Comparison of ENCODE assay signal across 8 mouse cellular contexts in the genomic region with DNA sequence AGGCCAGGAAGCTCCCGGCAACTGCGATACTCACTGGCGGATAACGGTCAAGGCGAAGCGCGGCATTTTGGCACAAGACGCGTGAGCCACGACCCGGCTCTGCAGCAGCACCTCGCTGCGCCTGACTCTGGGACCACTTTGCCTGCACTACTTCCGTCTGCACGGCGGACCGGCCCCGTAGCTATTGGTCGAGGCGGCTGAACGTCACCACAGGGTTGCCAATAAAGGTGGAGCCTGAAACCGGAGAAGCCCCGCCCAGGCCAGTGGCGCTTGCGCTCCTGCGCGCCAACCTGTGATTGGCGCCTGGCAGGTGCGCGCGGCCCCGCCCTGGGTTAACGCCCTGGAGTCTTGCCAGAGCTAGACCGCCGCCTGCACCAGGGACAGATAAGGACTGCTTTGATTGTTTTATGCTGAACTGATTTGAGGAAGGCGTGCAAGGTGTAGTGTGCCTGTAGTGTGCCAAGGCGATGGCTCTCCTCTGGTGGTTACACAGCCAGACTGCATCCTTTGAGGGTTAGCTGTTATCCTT. TPM values are rescaled to one million over a fixed set of nuclear protein-coding genes. Genes with fewer than 3 reads are reported as not detected.
DNase-seq lines count a peak whose midpoint lies in the region; ATAC-seq and TF ChIP-seq lines count a peak whose summit lies in the region.

Gene Tigar, minus strand, starts transcription at position 156 of the 529 bp plus-strand sequence.

- WGBS in forebrain, embryonic 10.5 days, result under 1% methylated on average over 37 of the region's 37 CpGs
- WGBS in heart, embryonic 15.5 days, result under 1% methylated on average over 37 of the region's 37 CpGs
- under 1% methylated on average over 37 of the region's 37 CpGs for WGBS in liver, embryonic 14.5 days (ENCODE audit: insufficient replicate concordance)
- under 1% methylated on average over 37 of the region's 37 CpGs for WGBS in neural tube, embryonic 11.5 days
- WGBS in stomach, postnatal 0 days, result under 1% methylated on average over 37 of the region's 37 CpGs

- DNase-seq in CD8-positive naive resting alpha-beta T cell, adult 2 months (ENCODE audit: low read depth in 2 of 2, low spot score in 2 of 2), result peak; percentile 93 to 95
- DNase-seq in c-Kit-positive CD71-negative TER-119-negative erythroid progenitor cells, embryonic 14.5 days (ENCODE audit: low read depth), result peak; percentile 86
- DNase-seq in forebrain, embryonic 10.5 days (ENCODE audit: extremely low spot score, low spot score), result peak; percentile 94
- peak; percentile 93 to 95 for DNase-seq in kidney, postnatal 25 days
- peak; percentile 57 to 63 (median 60) for DNase-seq in liver, embryonic 14.5 days (ENCODE audit: low read depth in 3 of 3, low spot score in 3 of 3)
- peak; percentile 93 for DNase-seq in neural tube, embryonic 11.5 days (ENCODE audit: low spot score)
- DNase-seq in stomach, postnatal 0 days (ENCODE audit: low spot score), result peak; percentile 99

- no peak for TF ChIP-seq CTCF in liver, embryonic 14.5 days (IDR thresholded peaks at IDR 0.05; ENCODE audit: low read depth)
- peak; percentile 16; the same call in 1 of the 2 replicates for TF ChIP-seq CTCF in stomach, postnatal 0 days (IDR thresholded peaks at IDR 0.05; ENCODE audit: low read depth)

- H3K4me3 ChIP-seq in forebrain, embryonic 10.5 days, result peak within 1 kb of the TSS; percentile 76
- H3K4me3 ChIP-seq in heart, embryonic 15.5 days, result peak within 1 kb of the TSS; percentile 68
- peak within 1 kb of the TSS; percentile 45 to 61 for H3K4me3 ChIP-seq in liver, embryonic 14.5 days (ENCODE audit: insufficient read depth in 1 of 2, low read depth in 2 of 2, low read length in 2 of 2)
- peak within 1 kb of the TSS; percentile 65 for H3K4me3 ChIP-seq in neural tube, embryonic 11.5 days (ENCODE audit: low read depth, low read length)
- H3K4me3 ChIP-seq in stomach, postnatal 0 days (ENCODE audit: low read depth, low read length), result peak within 1 kb of the TSS; percentile 62

- peak within 1 kb of the TSS; percentile 62 for H3K9ac ChIP-seq in heart, embryonic 15.5 days
- H3K9ac ChIP-seq in liver, embryonic 14.5 days (replicated peaks), result no peak within 1 kb of the TSS
- H3K9ac ChIP-seq in neural tube, embryonic 11.5 days (ENCODE audit: low read length), result peak within 1 kb of the TSS; percentile 70
- H3K9ac ChIP-seq in stomach, postnatal 0 days (ENCODE audit: low read length), result peak within 1 kb of the TSS; percentile 58

- no peaks in the 10 kb centered on the region for H3K36me3 ChIP-seq in forebrain, embryonic 10.5 days (replicated peaks)
- H3K36me3 ChIP-seq in heart, embryonic 15.5 days, result no peaks in the 10 kb centered on the region
- H3K36me3 ChIP-seq in liver, embryonic 14.5 days (replicated peaks; ENCODE audit: control insufficient read depth, insufficient read depth, low read depth), result no peaks in the 10 kb centered on the region
- H3K36me3 ChIP-seq in neural tube, embryonic 11.5 days (ENCODE audit: control insufficient read depth, insufficient read depth, low read length), result no peaks in the 10 kb centered on the region
- H3K36me3 ChIP-seq in stomach, postnatal 0 days (ENCODE audit: control insufficient read depth, insufficient read depth, low read length), result no peaks in the 10 kb centered on the region

- H3K27ac ChIP-seq in forebrain, embryonic 10.5 days, result peak within 1 kb of the TSS; percentile 82
- H3K27ac ChIP-seq in heart, embryonic 15.5 days, result peak within 1 kb of the TSS; percentile 57; the same call in 1 of the 2 replicates
- H3K27ac ChIP-seq in liver, embryonic 14.5 days, result no peak within 1 kb of the TSS
- no peak within 1 kb of the TSS for H3K27ac ChIP-seq in neural tube, embryonic 11.5 days (ENCODE audit: low read depth, low read length)
- H3K27ac ChIP-seq in stomach, postnatal 0 days (replicated peaks), result peak within 1 kb of the TSS; percentile 71

- H3K4me1 ChIP-seq in forebrain, embryonic 10.5 days, result peaks cover 20% of the 10 kb centered on the region
- peaks cover 21% of the 10 kb centered on the region for H3K4me1 ChIP-seq in heart, embryonic 15.5 days (replicated peaks)
- H3K4me1 ChIP-seq in liver, embryonic 14.5 days (replicated peaks; ENCODE audit: control insufficient read depth in 2 of 2, insufficient read depth in 2 of 2, low read length in 1 of 2), result peaks cover 0 to 7% of the 10 kb centered on the region in 2 experiments; a peak in 2 of 4 replicates
- peaks cover 6% of the 10 kb centered on the region; the same call in 1 of the 2 replicates for H3K4me1 ChIP-seq in neural tube, embryonic 11.5 days (ENCODE audit: control insufficient read depth, insufficient read depth, low read length)
- H3K4me1 ChIP-seq in stomach, postnatal 0 days (replicated peaks; ENCODE audit: control insufficient read depth, insufficient read depth), result no peaks in the 10 kb centered on the region

- no peak for TF ChIP-seq EP300 in liver, embryonic 14.5 days (IDR thresholded peaks at IDR 0.05; ENCODE audit: low read depth)
- no peak for TF ChIP-seq EP300 in stomach, postnatal 0 days (optimal IDR thresholded peaks at IDR 0.05)

- ATAC-seq in heart, embryonic 15.5 days (replicated peaks; ENCODE audit: insufficient number of reproducible peaks, insufficient read depth, low FRiP score, low read depth), result peak; percentile 98
- peak; percentile 96 for ATAC-seq in liver, embryonic 14.5 days (ENCODE audit: insufficient read depth)
- ATAC-seq in neural tube, embryonic 11.5 days (ENCODE audit: insufficient read depth, low FRiP score, low TSS enrichment), result peak; percentile 100
- peak; percentile 99 for ATAC-seq in stomach, postnatal 0 days (ENCODE audit: low FRiP score, low TSS enrichment)

- H3K4me2 ChIP-seq in heart, embryonic 15.5 days, result peak within 1 kb of the TSS; percentile 84
- H3K4me2 ChIP-seq in liver, embryonic 14.5 days (ENCODE audit: low read depth), result peak within 1 kb of the TSS; percentile 65
- peak within 1 kb of the TSS; percentile 83 for H3K4me2 ChIP-seq in neural tube, embryonic 11.5 days (ENCODE audit: low read depth)
- H3K4me2 ChIP-seq in stomach, postnatal 0 days (replicated peaks; ENCODE audit: low read depth), result peak within 1 kb of the TSS; percentile 94

- peaks cover 7% of the 10 kb centered on the region; the same call in 1 of the 2 replicates for H3K27me3 ChIP-seq in forebrain, embryonic 10.5 days (ENCODE audit: poor library complexity, severe bottlenecking)
- no peaks in the 10 kb centered on the region for H3K27me3 ChIP-seq in heart, embryonic 15.5 days
- no peaks in the 10 kb centered on the region for H3K27me3 ChIP-seq in liver, embryonic 14.5 days (ENCODE audit: control insufficient read depth, insufficient read depth, low read length)
- H3K27me3 ChIP-seq in neural tube, embryonic 11.5 days (ENCODE audit: control insufficient read depth, insufficient read depth, low read length), result no peaks in the 10 kb centered on the region
- no peaks in the 10 kb centered on the region for H3K27me3 ChIP-seq in stomach, postnatal 0 days (ENCODE audit: control insufficient read depth, insufficient read depth, low read length)

- no peaks in the 10 kb centered on the region for H3K9me3 ChIP-seq in forebrain, embryonic 10.5 days
- no peaks in the 10 kb centered on the region for H3K9me3 ChIP-seq in heart, embryonic 15.5 days (replicated peaks)
- no peaks in the 10 kb centered on the region for H3K9me3 ChIP-seq in liver, embryonic 14.5 days (ENCODE audit: control insufficient read depth, low read length)
- H3K9me3 ChIP-seq in neural tube, embryonic 11.5 days (ENCODE audit: control insufficient read depth, low read length), result no peaks in the 10 kb centered on the region
- H3K9me3 ChIP-seq in stomach, postnatal 0 days (ENCODE audit: control insufficient read depth, low read length), result no peaks in the 10 kb centered on the region

RNA-seq across cellular contexts. Expression of gene Tigar, which starts in this region (rescaled TPM):
- polyA plus RNA-seq in forebrain, embryonic 10.5 days (2016; fragmentation: Nextera tagmentation; extraction: Ambion mirVana), result 7.1 and 7.3 TPM in 2 replicates
- polyA plus RNA-seq in heart, embryonic 15.5 days (2015; fragmentation: Nextera tagmentation; extraction: Ambion mirVana), result 6.2 and 7.8 TPM in 2 replicates
- polyA plus RNA-seq in liver, embryonic 14.5 days (2012; rRNA removed), result 0.53 and 0.75 TPM in 2 replicates
- 0.29 and 0.43 TPM in 2 replicates for polyA plus RNA-seq in liver, embryonic 14.5 days (2014; fragmentation: Nextera tagmentation; extraction: Ambion mirVana)
- 7.3 and 7.8 TPM in 2 replicates for polyA plus RNA-seq in neural tube, embryonic 11.5 days (2014; fragmentation: Nextera tagmentation; extraction: Ambion mirVana)
- 4.1 and 5.2 TPM in 2 replicates for polyA plus RNA-seq in stomach, postnatal 0 days (2015; fragmentation: Nextera tagmentation; extraction: Ambion mirVana)

Comparison
In these comparisons a context has a peak if more than half of its experiments do, and no peak if none do; other contexts are left out.
1. Peak in DNase-seq, ATAC-seq, H3K4me3 ChIP-seq and H3K4me2 ChIP-seq in liver, embryonic 14.5 days; RNA of the gene not detected or under 1 TPM.
2. H3K27ac ChIP-seq: peak in forebrain, embryonic 10.5 days (single experiment), heart, embryonic 15.5 days (single experiment) and stomach, postnatal 0 days (single experiment); none in liver, embryonic 14.5 days (single experiment) and neural tube, embryonic 11.5 days (single experiment).
3. Peak in every context shown above with its lines, with median percentiles within 50 percentile points of each other: DNase-seq, H3K4me3 ChIP-seq, ATAC-seq and H3K4me2 ChIP-seq.